Mouse (Mus musculus) brain, embryonic 14.5 days (tissue): ENCODE measurements around the gene Creb3l2. TPM values are rescaled to one million over a fixed set of nuclear protein-coding genes. Genes with fewer than 3 reads are reported as not detected.

Experiments used
- DNase-seq: peaks from one replicate; pipeline ENCODE4 v3.0.0-alpha.2; 2011; ENCODE audit warnings: low read depth
- CTCF ChIP-seq: fragments of 200-500 bp; IDR thresholded peaks from 2 replicates; pipeline ENCODE4 v1.5.1; 2012; ENCODE audit warnings: inconsistent platforms, mild to moderate bottlenecking, moderate library complexity, borderline replicate concordance; ENCODE audit not compliant: insufficient read depth, insufficient read length; ENCODE audit errors: extremely low read depth
- POLR2A ChIP-seq: fragments of 200-500 bp; IDR thresholded peaks from 2 replicates; pipeline ENCODE4 v1.6.1; 2012; ENCODE audit warnings: mild to moderate bottlenecking, inconsistent platforms, borderline replicate concordance; ENCODE audit not compliant: poor library complexity, insufficient read depth, insufficient read length, severe bottlenecking; ENCODE audit errors: extremely low read depth
- polyA plus RNA-seq: library from polyadenylated mRNA; depleted of rRNA; stranded (reverse); fragments of >200 nt; gene quantifications from 2 replicates; pipeline ENCODE4 v1.2.3, GENCODE M21; 2012

Gene Creb3l2
- polyA plus RNA-seq, 1 experiment, result 6.4 TPM

- TF ChIP-seq CTCF, result peak; percentile 97
- no peak for TF ChIP-seq POLR2A
- DNase-seq, result peak; percentile 94
These were observed 87.3 kb downstream of the Creb3l2 start for GRCm38 (mm10) chr6:37354449-37355179.

DNA sequence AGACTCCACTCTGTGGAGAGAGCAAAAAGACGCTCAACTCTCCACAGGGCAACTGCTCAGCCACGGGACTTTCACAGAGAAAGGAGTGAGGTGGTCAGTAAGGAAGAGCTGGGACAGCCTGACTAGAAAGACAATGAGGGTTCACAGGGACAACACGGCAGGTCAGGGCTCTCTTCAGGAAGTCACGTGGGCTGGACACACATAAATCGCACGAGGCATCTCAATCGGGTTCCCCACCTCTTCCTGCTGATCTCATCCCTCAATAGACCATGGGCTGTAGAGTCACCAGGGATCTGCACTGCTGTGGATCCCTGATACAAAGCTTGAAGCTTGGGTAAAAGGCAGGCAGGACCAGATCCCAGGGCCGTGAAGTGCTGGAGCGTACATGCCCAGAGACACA is 88.3 kb downstream of the Creb3l2 start:
- DNase-seq, result no peak
- TF ChIP-seq CTCF, result no peak
- no peak for TF ChIP-seq POLR2A

DNA sequence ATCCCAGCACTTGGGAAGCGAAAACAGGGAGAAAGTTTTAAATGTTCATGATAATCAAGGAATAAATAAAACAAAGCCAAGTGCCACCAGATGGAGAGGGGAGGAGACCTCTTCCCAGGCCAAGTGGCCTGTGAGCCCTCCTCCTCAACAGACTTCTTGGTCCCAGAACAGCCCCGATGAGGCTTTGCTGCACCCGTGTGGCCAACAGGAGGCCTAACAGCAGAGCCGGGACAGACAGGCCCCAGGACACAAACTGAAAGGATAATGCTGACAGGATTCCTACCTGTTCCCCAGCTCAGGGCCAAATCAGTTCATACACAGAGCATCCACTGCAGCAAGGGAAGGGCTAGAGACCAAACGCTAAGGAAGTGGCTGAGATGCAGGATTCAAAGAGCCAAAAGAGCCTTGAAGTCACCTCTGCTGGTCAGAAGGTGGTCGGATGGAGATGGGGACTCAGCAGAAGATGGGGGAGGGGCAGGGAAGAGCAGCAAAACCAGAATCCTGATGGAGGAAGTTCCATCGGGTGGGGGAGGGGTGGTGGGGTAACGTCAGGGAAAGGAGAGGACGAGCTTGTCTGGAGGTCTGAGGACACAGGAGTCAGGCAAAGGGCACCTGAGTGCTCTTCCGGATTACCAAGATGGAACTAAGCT is 90.1 kb downstream of the Creb3l2 start:
- TF ChIP-seq POLR2A, result no peak
- peak; percentile 96 for TF ChIP-seq CTCF
- DNase-seq, result peak; percentile 87

DNA sequence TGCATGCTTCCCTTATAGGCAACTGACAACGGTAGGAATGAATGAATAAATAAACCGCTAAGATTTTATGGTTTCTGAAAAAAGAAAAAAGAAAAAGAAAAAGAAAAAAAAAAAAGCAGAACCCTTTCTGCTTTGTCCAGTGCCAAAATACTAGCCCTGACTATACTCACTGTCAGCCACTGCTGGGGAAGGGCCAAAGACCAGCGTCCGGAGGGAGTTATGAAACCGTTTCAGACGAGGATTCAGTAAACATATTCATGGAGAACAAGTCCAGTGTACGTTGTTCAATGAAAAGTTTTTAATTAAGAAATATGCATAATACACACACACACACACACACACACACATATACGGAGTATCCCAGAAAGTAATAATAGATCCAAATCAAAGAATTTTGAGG is 91.6 kb downstream of the Creb3l2 start:
- TF ChIP-seq CTCF, result no peak
- TF ChIP-seq POLR2A, result no peak

GRCm38 (mm10) chr6:37347606-37348005 is 94.3 kb downstream of the Creb3l2 start:
- TF ChIP-seq CTCF (no peak), POLR2A (no peak)
- no peak for DNase-seq

More for the DNA sequence above, 91.6 kb downstream of the Creb3l2 start:
- no peak for DNase-seq

DNA sequence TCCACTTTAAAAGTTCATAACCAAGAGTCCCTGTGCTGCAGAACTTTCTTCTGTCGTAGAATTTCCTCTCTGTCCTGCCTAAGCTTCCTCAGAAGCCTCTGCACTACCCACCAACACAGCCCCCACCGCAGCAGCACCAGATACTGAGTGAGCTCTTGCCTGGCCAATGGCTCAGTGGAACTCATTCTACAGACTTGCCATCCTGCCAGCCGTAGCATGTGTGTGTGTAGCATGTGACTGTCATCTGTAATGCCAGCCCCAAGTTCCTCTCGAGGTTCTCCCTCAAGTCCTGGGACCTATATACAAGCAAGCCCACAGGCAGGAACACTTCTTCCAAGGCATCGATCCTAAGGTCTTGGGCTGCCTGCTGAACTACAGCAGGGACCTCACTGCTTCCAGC is 103.9 kb downstream of the Creb3l2 start:
- DNase-seq, result no peak
- no peak for TF ChIP-seq CTCF
- TF ChIP-seq POLR2A, result no peak

- DNase-seq, result peak; percentile 64
- no peak for TF ChIP-seq CTCF
- TF ChIP-seq POLR2A, result no peak
These were observed 105.1 kb downstream of the Creb3l2 start for GRCm38 (mm10) chr6:37336831-37337260.

DNA sequence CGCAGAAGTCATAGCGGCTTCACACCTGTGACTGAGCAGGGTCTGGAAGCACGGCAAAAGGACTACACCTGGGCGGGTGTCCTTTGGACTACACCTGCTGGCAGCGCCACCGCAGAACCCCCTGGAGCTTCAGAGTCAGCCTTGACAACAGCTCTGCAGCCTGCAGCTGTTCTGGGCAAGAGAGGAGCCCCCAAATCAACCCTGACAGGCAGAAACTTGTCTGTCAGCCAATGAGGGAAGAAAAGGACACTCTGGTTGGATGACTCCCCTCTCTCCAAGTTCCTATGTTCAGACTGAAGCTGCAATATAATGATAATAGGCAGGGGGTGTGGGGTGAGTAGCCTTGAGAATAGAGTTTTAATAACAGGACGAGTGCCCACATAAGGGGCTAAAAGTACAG is 105.6 kb downstream of the Creb3l2 start:
- TF ChIP-seq POLR2A, result no peak
- TF ChIP-seq CTCF, result no peak
- DNase-seq, result peak; percentile 51

DNA sequence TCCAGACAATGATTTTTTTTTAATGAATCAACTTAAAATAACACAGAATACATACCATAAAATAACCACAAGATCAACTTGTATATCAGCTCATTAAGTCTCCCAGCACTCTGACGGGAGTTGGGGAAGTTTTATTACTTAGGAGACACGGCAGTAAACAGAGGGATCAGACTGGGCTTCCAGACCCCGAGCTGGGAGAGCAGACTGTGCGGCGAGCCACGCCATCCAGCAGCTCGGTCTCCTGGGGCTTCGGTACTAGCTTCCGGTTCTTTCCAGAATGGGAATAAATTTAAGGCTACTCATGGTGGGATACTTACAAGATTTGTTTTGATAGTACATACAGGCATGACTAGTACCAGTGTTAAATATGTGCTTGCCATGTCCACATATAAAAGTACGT is 109.1 kb downstream of the Creb3l2 start:
- TF ChIP-seq CTCF (no peak), POLR2A (no peak)
- DNase-seq, result no peak

GRCm38 (mm10) chr6:37329901-37330864 is 111.8 kb downstream of the Creb3l2 start:
- TF ChIP-seq CTCF (no peak), POLR2A (no peak)
- peak; percentile 88 for DNase-seq

DNA sequence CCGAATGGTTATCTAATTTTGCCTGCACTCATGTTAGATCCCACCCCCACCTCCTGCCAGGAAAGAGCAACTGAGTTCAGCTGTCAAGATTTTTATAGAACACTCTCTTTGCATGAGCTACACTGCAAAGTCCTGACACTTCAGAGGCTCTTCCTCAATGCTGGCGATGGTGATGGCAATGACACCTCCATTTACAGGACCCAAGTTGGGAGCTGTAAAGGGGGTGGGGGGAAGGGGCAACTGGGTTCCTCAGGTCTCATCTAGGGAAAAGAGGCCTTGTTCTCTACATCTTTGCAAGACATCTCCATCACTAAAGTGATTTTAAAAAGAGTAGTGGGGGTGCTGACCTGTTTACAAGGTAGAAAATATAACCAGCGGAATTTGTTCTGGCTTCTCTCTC is 112.6 kb downstream of the Creb3l2 start:
- no peak for TF ChIP-seq CTCF
- no peak for TF ChIP-seq POLR2A
- DNase-seq, result no peak

GRCm38 (mm10) chr6:37328671-37329070 is 113.3 kb downstream of the Creb3l2 start:
- TF ChIP-seq CTCF (no peak), POLR2A (no peak)
- peak; percentile 79 for DNase-seq
